Mouse (Mus musculus): ENCODE results near the gene Odf3l1. TPM values are rescaled to one million over a fixed set of nuclear protein-coding genes. Genes with fewer than 3 reads are reported as not detected.

Gene Odf3l1
- polyA plus RNA-seq, 1 experiment from 2014 or later, result 1.1 TPM

- no peak for ATAC-seq (ENCODE audit: low read depth)
- Histone ChIP-seq H3K4me2 (ENCODE audit: low read depth, low read length) (no peak overlapping the region), H3K9me3 (ENCODE audit: control insufficient read depth, low read length) (no peaks in the 10 kb centered on the region), H3K36me3 (ENCODE audit: control insufficient read depth, insufficient read depth, low read length) (no peaks in the 10 kb centered on the region), H3K27me3 (ENCODE audit: control insufficient read depth, insufficient read depth, low read depth, low read length) (no peaks in the 10 kb centered on the region), H3K4me3 (ENCODE audit: low read length) (no peak overlapping the region), H3K27ac (ENCODE audit: low read length) (no peak overlapping the region), H3K4me1 (replicated peaks; ENCODE audit: control insufficient read depth, insufficient read depth, low read length) (peaks cover 6% of the 10 kb centered on the region; the same call in 1 of the 2 replicates), H3K9ac (ENCODE audit: low read length) (no peak overlapping the region)
- WGBS, result 74% methylated on average over 11 of the region's 11 CpGs
Observed at GRCm38 (mm10) chr9:56899409-56899808, 34.9 kb upstream of the Odf3l1 start.

- H3K27me3 ChIP-seq (ENCODE audit: control insufficient read depth, insufficient read depth, low read depth, low read length), result no peaks in the 10 kb centered on the region
- H3K9me3 ChIP-seq (ENCODE audit: control insufficient read depth, low read length), result no peaks in the 10 kb centered on the region
- H3K4me3 ChIP-seq (ENCODE audit: low read length), result no peak overlapping the region
- H3K4me2 ChIP-seq (ENCODE audit: low read depth, low read length), result no peak overlapping the region
- no peak for ATAC-seq (ENCODE audit: low read depth)
- H3K4me1 ChIP-seq (replicated peaks; ENCODE audit: control insufficient read depth, insufficient read depth, low read length), result peaks cover 12% of the 10 kb centered on the region
- H3K36me3 ChIP-seq (ENCODE audit: control insufficient read depth, insufficient read depth, low read length), result no peaks in the 10 kb centered on the region; the same call in 1 of the 2 replicates
- WGBS, result 87% methylated on average over 12 of the region's 12 CpGs
- no peak overlapping the region for H3K9ac ChIP-seq (ENCODE audit: low read length)
- no peak overlapping the region for H3K27ac ChIP-seq (ENCODE audit: low read length)
Observed at GRCm38 (mm10) chr9:56896779-56897178, 32.3 kb upstream of the Odf3l1 start.

- Histone ChIP-seq H3K9ac (ENCODE audit: low read length) (peak overlapping the region; percentile 52), H3K36me3 (ENCODE audit: control insufficient read depth, insufficient read depth, low read length) (no peaks in the 10 kb centered on the region; the same call in 1 of the 2 replicates), H3K4me2 (ENCODE audit: low read depth, low read length) (no peak overlapping the region), H3K4me1 (replicated peaks; ENCODE audit: control insufficient read depth, insufficient read depth, low read length) (peaks cover 9% of the 10 kb centered on the region), H3K27ac (ENCODE audit: low read length) (no peak overlapping the region), H3K9me3 (ENCODE audit: control insufficient read depth, low read length) (no peaks in the 10 kb centered on the region), H3K4me3 (ENCODE audit: low read length) (no peak overlapping the region), H3K27me3 (ENCODE audit: control insufficient read depth, insufficient read depth, low read depth, low read length) (no peaks in the 10 kb centered on the region)
- no peak; the same call in 1 of the 2 replicates for ATAC-seq (ENCODE audit: low read depth)
- WGBS, result 6% methylated on average over 3 of the region's 3 CpGs
Observed at GRCm38 (mm10) chr9:56894006-56894405, 29.5 kb upstream of the Odf3l1 start.

DNA sequence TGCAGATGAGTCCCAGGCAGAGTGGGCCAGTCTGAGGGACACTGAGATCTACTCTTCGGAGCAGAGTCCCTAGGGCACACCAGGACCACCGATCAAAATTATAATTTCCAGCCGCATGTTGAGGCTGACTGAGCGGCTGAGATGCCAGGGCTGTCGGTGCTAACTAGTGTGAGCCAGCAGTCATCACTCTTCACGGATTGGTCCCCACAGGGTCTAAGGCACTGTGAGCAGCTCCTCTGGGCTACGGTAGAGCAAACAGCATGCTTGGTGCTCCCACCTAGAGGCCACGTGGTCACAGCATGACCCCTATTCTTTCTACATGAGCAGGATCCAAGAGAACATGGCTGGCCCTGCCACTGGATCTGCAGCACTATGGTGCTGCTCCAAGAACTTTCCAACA, 28.8 kb upstream of the Odf3l1 start:
- H3K27me3 ChIP-seq (ENCODE audit: control insufficient read depth, insufficient read depth, low read depth, low read length), result no peaks in the 10 kb centered on the region
- no peaks in the 10 kb centered on the region for H3K9me3 ChIP-seq (ENCODE audit: control insufficient read depth, low read length)
- WGBS, result 66% methylated on average over 8 of the region's 8 CpGs
- no peak for ATAC-seq (ENCODE audit: low read depth)
- H3K4me3 ChIP-seq (ENCODE audit: low read length), result no peak overlapping the region
- H3K9ac ChIP-seq (ENCODE audit: low read length), result peak overlapping the region; percentile 52
- no peaks in the 10 kb centered on the region; the same call in 1 of the 2 replicates for H3K36me3 ChIP-seq (ENCODE audit: control insufficient read depth, insufficient read depth, low read length)
- H3K27ac ChIP-seq (ENCODE audit: low read length), result no peak overlapping the region
- peaks cover 9% of the 10 kb centered on the region for H3K4me1 ChIP-seq (replicated peaks; ENCODE audit: control insufficient read depth, insufficient read depth, low read length)
- H3K4me2 ChIP-seq (ENCODE audit: low read depth, low read length), result no peak overlapping the region

DNA sequence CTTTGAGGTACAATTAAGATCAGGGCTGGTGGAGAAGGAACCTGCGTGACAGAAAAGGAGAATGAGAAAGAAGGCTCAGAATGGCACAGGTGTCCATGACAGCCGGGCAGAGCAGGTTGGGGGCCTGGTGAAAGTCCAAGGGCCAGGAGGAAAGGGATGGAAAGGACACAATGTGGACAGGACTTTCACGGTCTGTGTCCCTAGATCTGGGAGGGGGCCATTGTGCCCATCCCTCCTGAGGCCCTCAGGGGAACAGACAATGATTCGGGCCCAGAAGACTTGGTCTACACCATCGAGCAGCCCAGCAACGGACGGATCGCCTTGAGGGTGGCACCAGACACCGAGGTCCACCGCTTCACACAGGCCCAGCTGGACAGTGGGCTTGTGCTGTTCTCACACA, 27.6 kb upstream of the Odf3l1 start:
- no peak overlapping the region for H3K27ac ChIP-seq (ENCODE audit: low read length)
- 83% methylated on average over 10 of the region's 10 CpGs for WGBS
- peaks cover 9% of the 10 kb centered on the region for H3K4me1 ChIP-seq (replicated peaks; ENCODE audit: control insufficient read depth, insufficient read depth, low read length)
- H3K36me3 ChIP-seq (ENCODE audit: control insufficient read depth, insufficient read depth, low read length), result no peaks in the 10 kb centered on the region; the same call in 1 of the 2 replicates
- no peak overlapping the region; the same call in 1 of the 2 replicates for H3K9ac ChIP-seq (ENCODE audit: low read length)
- no peak overlapping the region for H3K4me3 ChIP-seq (ENCODE audit: low read length)
- H3K27me3 ChIP-seq (ENCODE audit: control insufficient read depth, insufficient read depth, low read depth, low read length), result no peaks in the 10 kb centered on the region
- no peak overlapping the region for H3K4me2 ChIP-seq (ENCODE audit: low read depth, low read length)
- no peak for ATAC-seq (ENCODE audit: low read depth)
- H3K9me3 ChIP-seq (ENCODE audit: control insufficient read depth, low read length), result no peaks in the 10 kb centered on the region

- Histone ChIP-seq H3K4me2 (ENCODE audit: low read depth, low read length) (peak overlapping the region; percentile 34; the same call in 1 of the 2 replicates), H3K9ac (ENCODE audit: low read length) (peak overlapping the region; percentile 50)
Observed at GRCm38 (mm10) chr9:56891517-56892011, 27.1 kb upstream of the Odf3l1 start.

GRCm38 (mm10) chr9:56890522-56891250, 26.2 kb upstream of the Odf3l1 start:
- H3K36me3 ChIP-seq (ENCODE audit: control insufficient read depth, insufficient read depth, low read length), result peaks cover 5% of the 10 kb centered on the region
- 70% methylated on average over 11 of the region's 11 CpGs for WGBS
- ATAC-seq (ENCODE audit: low read depth), result no peak

More at GRCm38 (mm10) chr9:56891517-56892011, 27.1 kb upstream of the Odf3l1 start:
- no peaks in the 10 kb centered on the region for H3K9me3 ChIP-seq (ENCODE audit: control insufficient read depth, low read length)
- no peaks in the 10 kb centered on the region for H3K27me3 ChIP-seq (ENCODE audit: control insufficient read depth, insufficient read depth, low read depth, low read length)
- WGBS, result 30% methylated on average over 12 of the region's 12 CpGs
- H3K27ac ChIP-seq (ENCODE audit: low read length), result no peak overlapping the region
- peaks cover 4% of the 10 kb centered on the region for H3K36me3 ChIP-seq (ENCODE audit: control insufficient read depth, insufficient read depth, low read length)
- H3K4me3 ChIP-seq (ENCODE audit: low read length), result 0 out of 2 replicates have a peak overlapping the region, but pooled peaks have one; percentile 5
- peak; percentile 58 for ATAC-seq (ENCODE audit: low read depth)
- H3K4me1 ChIP-seq (replicated peaks; ENCODE audit: control insufficient read depth, insufficient read depth, low read length), result peaks cover 9% of the 10 kb centered on the region

DNA sequence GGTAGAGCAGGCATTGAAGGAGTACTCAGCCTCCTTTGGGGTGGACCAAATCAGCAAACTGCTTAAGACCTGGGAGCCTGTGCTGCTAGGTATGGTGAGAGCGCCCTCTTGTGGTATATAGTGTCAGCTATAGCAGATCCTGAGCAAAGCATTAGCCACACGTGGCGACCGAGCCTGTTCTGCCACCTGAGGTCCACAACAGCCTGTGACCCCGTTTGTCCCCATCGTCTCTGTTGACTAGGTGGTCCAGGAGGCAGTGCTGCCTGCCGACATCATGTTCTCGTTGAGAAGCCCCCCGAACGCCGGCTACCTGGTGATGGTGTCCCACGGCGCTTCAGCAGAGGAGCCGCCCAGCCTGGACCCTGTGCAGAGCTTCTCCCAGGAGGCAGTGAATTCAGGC, 25.3 kb upstream of the Odf3l1 start:
- Histone ChIP-seq H3K4me1 (replicated peaks; ENCODE audit: control insufficient read depth, insufficient read depth, low read length) (peaks cover 9% of the 10 kb centered on the region), H3K4me3 (ENCODE audit: low read length) (no peak overlapping the region), H3K27me3 (ENCODE audit: control insufficient read depth, insufficient read depth, low read depth, low read length) (no peaks in the 10 kb centered on the region), H3K27ac (ENCODE audit: low read length) (no peak overlapping the region), H3K36me3 (ENCODE audit: control insufficient read depth, insufficient read depth, low read length) (peaks cover 5% of the 10 kb centered on the region), H3K4me2 (ENCODE audit: low read depth, low read length) (peak overlapping the region; percentile 29; the same call in 1 of the 2 replicates), H3K9me3 (ENCODE audit: control insufficient read depth, low read length) (no peaks in the 10 kb centered on the region), H3K9ac (ENCODE audit: low read length) (no peak overlapping the region)
- WGBS, result 12% methylated on average over 14 of the region's 14 CpGs
- peak; percentile 64 for ATAC-seq (ENCODE audit: low read depth)

More at GRCm38 (mm10) chr9:56890522-56891250, 26.2 kb upstream of the Odf3l1 start:
- Histone ChIP-seq H3K27me3 (ENCODE audit: control insufficient read depth, insufficient read depth, low read depth, low read length) (no peaks in the 10 kb centered on the region), H3K4me2 (ENCODE audit: low read depth, low read length) (no peak overlapping the region), H3K27ac (ENCODE audit: low read length) (no peak overlapping the region), H3K9ac (ENCODE audit: low read length) (no peak overlapping the region), H3K4me3 (ENCODE audit: low read length) (no peak overlapping the region), H3K4me1 (replicated peaks; ENCODE audit: control insufficient read depth, insufficient read depth, low read length) (peaks cover 9% of the 10 kb centered on the region), H3K9me3 (ENCODE audit: control insufficient read depth, low read length) (no peaks in the 10 kb centered on the region)

- Histone ChIP-seq H3K4me1 (replicated peaks; ENCODE audit: control insufficient read depth, insufficient read depth, low read length) (peaks cover 12% of the 10 kb centered on the region), H3K4me3 (ENCODE audit: low read length) (no peak overlapping the region), H3K27ac (ENCODE audit: low read length) (no peak overlapping the region), H3K9ac (ENCODE audit: low read length) (no peak overlapping the region), H3K4me2 (ENCODE audit: low read depth, low read length) (no peak overlapping the region), H3K27me3 (ENCODE audit: control insufficient read depth, insufficient read depth, low read depth, low read length) (no peaks in the 10 kb centered on the region), H3K9me3 (ENCODE audit: control insufficient read depth, low read length) (no peaks in the 10 kb centered on the region), H3K36me3 (ENCODE audit: control insufficient read depth, insufficient read depth, low read length) (peaks cover 5% of the 10 kb centered on the region)
- no peak for ATAC-seq (ENCODE audit: low read depth)
- WGBS, result 87% methylated on average over 16 of the region's 16 CpGs
Observed at GRCm38 (mm10) chr9:56887581-56887980, 23.1 kb upstream of the Odf3l1 start.

All from lung, embryonic 16.5 days (tissue).